Mouse (Mus musculus) kidney, adult 18-20 months (tissue): ENCODE data around the gene Tsnaxip1.

Experiments
- DNase-seq: peaks from one replicate; pipeline ENCODE4 v3.0.0; 2021

Tsnaxip1 gene

GRCm38 (mm10) chr8:105866364-105867029 is 39.0 kb downstream of the Tsnaxip1 start:
- DNase-seq, result no peak

- no peak for DNase-seq
These were observed 46.8 kb downstream of the Tsnaxip1 start for GRCm38 (mm10) chr8:105874301-105874700.

DNA sequence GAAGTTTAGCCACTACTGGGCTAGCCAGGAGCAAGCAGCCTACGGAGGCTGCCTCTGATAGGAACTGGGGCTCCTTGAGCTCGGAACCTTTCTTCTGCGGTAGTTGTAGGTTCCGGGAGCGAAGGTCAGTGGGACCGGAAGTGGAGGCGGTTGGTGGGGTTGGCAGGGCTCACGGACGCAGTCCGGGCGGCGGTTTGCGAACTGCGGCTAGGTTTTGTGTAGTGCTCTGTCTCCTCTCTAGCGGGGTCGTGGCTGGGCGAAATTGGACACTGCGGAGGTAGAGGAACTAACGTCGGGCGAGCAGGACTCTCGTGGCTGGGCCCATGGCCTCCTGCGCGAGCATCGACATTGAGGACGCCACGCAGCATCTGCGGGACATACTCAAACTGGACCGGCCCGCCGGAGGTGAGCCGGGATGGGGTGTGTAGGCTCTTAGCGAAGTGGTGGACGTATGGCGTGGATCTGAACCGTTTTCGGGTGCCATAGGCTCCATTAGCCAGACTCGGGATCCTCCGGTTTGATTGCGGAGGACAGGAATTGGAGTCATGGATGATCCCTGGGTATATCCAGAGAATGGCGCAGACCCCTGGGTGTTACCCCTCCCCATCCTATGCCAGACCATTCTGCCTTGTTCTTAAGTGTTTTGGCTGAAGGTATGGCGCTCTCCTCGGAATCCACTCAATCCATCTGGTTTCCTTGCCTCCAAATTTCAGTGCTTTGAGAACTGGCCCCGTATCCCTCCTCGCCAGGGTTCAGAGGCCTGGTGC is 53.4 kb downstream of the Tsnaxip1 start, which contains the start of gene Edc4:
Gene Edc4, plus strand, starts transcription at position 128 of the 767 bp plus-strand sequence.
- DNase-seq, result peak; percentile 91

DNA sequence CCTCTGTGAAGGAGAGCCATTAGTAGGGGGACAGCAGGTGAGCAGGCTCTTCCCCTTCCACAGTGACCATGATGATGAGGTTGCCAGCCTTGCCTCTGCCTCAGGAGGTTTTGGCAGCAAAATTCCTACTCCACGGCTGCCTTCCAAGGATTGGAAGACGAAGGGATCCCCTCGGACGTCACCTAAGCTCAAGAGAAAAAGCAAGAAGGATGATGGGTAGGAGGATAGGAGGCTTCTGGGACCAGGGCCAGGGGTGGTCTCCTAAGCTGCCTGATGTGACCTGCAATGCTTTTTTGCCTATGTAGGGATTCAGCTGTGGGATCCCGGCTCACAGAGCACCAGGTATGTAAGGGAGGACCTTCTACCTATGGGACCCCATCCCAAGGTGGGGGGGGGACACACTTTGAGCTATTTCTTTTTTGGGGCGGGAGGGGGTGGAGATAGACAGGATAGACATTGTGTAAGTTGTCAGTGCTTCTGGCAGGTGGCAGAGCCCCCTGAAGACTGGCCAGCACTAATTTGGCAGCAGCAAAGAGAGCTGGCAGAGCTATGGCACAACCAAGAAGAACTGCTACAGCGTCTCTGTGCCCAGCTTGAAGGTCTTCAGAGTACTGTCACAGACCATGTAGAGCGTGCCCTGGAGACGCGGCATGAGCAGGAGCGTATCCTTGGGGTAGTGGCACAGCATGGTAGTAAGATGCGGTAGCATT is 62.4 kb downstream of the Tsnaxip1 start:
- no peak for DNase-seq

GRCm38 (mm10) chr8:105890870-105891269 is 63.3 kb downstream of the Tsnaxip1 start:
- DNase-seq, result no peak

- DNase-seq, result peak; percentile 31
These were observed 64.9 kb downstream of the Tsnaxip1 start for GRCm38 (mm10) chr8:105892432-105892831.

DNA sequence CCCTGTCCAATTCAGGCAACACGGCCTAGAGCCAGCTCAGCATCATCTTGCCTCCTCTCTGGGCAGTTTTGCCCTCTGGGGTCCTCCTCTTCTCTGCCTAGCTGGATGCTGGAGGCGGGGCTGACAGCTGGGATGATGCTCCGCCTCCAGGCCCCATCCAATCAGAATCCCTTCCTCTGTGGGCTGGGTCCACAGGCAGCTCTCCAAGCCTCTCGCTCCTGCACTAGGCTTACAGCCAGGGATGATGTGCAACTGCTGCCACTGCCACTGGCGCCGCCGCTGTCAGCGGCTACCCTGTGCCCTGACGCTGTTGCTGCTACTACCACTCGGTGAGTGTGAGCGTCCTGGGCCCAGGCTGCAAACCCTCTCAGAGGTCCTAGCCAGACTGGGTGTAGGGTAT is 65.8 kb downstream of the Tsnaxip1 start, which contains the start of gene Nrn1l:
Gene Nrn1l, plus strand, starts transcription at position 229 of the 400 bp plus-strand sequence.
- peak; percentile 63 for DNase-seq
